Mouse (Mus musculus) forebrain, embryonic 16.5 days (tissue): ENCODE measurements at regions not wholly inside any gene's neighbourhood (a gene's known extent, or its start where the extent isn't known, plus 50 kb on each side); places are given as distances from the start of the nearest gene placed in this dataset.
"Not testable (repeated sequence)": the region's sequence is repeated elsewhere in the genome, so short reads cannot be mapped to it uniquely, and the experiment has no call there.

Experiments used
- ATAC-seq: fragments of 200-750 bp; cut with Nextera tagmentation; 2 replicates; pipeline ENCODE4 v1.8.0; 2017; ENCODE audit warnings: mild to moderate bottlenecking, moderate library complexity
- H3K27ac ChIP-seq: fragments of 300-500 bp; sonication (generic); 2 replicates; pipeline ENCODE4 v1.5.1; 2014; ENCODE audit warnings: low read length, control low read depth
- H3K27me3 ChIP-seq: fragments of 300-500 bp; sonication (generic); replicated peaks from 2 replicates; pipeline ENCODE4 v1.6.1; 2014; ENCODE audit warnings: low read length; ENCODE audit not compliant: control insufficient read depth, insufficient read depth
- H3K36me3 ChIP-seq: fragments of 300-500 bp; sonication (generic); 2 replicates; pipeline ENCODE4 v1.6.1; 2014; ENCODE audit not compliant: control insufficient read depth, insufficient read depth
- H3K4me1 ChIP-seq: fragments of 300-500 bp; sonication (generic); replicated peaks from 2 replicates; pipeline ENCODE4 v1.6.1; 2014; ENCODE audit warnings: low read length; ENCODE audit not compliant: control insufficient read depth, insufficient read depth
- H3K4me2 ChIP-seq: fragments of 300-500 bp; sonication (generic); 2 replicates; pipeline ENCODE4 v1.6.1; 2014; ENCODE audit warnings: mild to moderate bottlenecking, low read length, control low read depth
- H3K4me3 ChIP-seq: fragments of 300-500 bp; sonication (generic); replicated peaks from 2 replicates; pipeline ENCODE4 v1.5.1; 2014; ENCODE audit warnings: mild to moderate bottlenecking, low read length, control low read depth
- H3K9ac ChIP-seq: fragments of 300-500 bp; sonication (generic); replicated peaks from 2 replicates; pipeline ENCODE4 v1.6.1; 2014; ENCODE audit warnings: low read depth, low read length, control low read depth
- H3K9me3 ChIP-seq: fragments of 300-500 bp; sonication (generic); 2 replicates; pipeline ENCODE4 v1.6.1; 2016; ENCODE audit warnings: low read length; ENCODE audit not compliant: control insufficient read depth
- WGBS: fragments of 180-500 bp; shearing (Covaris S2); extraction: QIAGEN DNeasy Blood & Tissue Kit; methylation state at CpG from one replicate; pipeline ENCODE4 v1.1.7; 2014; 5-methylcytosine and 5-hydroxymethylcytosine counted together

GRCm38 (mm10) chr12:17852138-17852537 lies 161.5 kb downstream of the Hpcal1 start:
- H3K27ac ChIP-seq: not testable (repeated sequence)

GRCm38 (mm10) chr12:17872491-17872890 lies 181.8 kb downstream of the Hpcal1 start:
- H3K4me2 ChIP-seq, ATAC-seq, H3K27ac ChIP-seq, H3K9ac ChIP-seq, H3K4me3 ChIP-seq, H3K9me3 ChIP-seq, H3K36me3 ChIP-seq, H3K27me3 ChIP-seq, H3K4me1 ChIP-seq: not testable (repeated sequence)
- WGBS: 88% methylated on average over 6 of the region's 6 CpGs

More at GRCm38 (mm10) chr12:17852138-17852537, 161.5 kb downstream of the Hpcal1 start:
- H3K9me3 ChIP-seq, H3K9ac ChIP-seq, H3K4me3 ChIP-seq, H3K36me3 ChIP-seq, H3K4me1 ChIP-seq, H3K4me2 ChIP-seq, H3K27me3 ChIP-seq, ATAC-seq: not testable (repeated sequence)
- WGBS: 54% methylated on average over 3 of the region's 3 CpGs

GRCm38 (mm10) chr12:17881371-17882116 lies 190.9 kb downstream of the Hpcal1 start:
- H3K4me2 ChIP-seq: peak overlapping the region; percentile 59
- no peaks in the 10 kb centered on the region for H3K4me1 ChIP-seq
- no peaks in the 10 kb centered on the region for H3K27me3 ChIP-seq
- peak; percentile 99 for ATAC-seq
- H3K36me3 ChIP-seq: no peaks in the 10 kb centered on the region
- peaks cover 2% of the 10 kb centered on the region; the same call in 1 of the 2 replicates for H3K9me3 ChIP-seq
- under 1% methylated on average over 58 of the region's 59 CpGs for WGBS
- H3K4me3 ChIP-seq: peak overlapping the region; percentile 73
- H3K9ac ChIP-seq: peak overlapping the region; percentile 85
- peak overlapping the region; percentile 58 for H3K27ac ChIP-seq

GRCm38 (mm10) chr12:17882117-17883116 lies 191.8 kb downstream of the Hpcal1 start:
- H3K36me3 ChIP-seq, H3K9me3 ChIP-seq, ATAC-seq, H3K4me1 ChIP-seq, H3K27me3 ChIP-seq: not testable (repeated sequence)
- Histone ChIP-seq H3K4me2 (peak overlapping the region; percentile 59), H3K9ac (peak overlapping the region; percentile 85), H3K27ac (peak overlapping the region; percentile 58), H3K4me3 (peak overlapping the region; percentile 73)
- 2% methylated on average over 53 of the region's 65 CpGs for WGBS

- H3K27me3 ChIP-seq, H3K9ac ChIP-seq, H3K36me3 ChIP-seq, H3K4me3 ChIP-seq, H3K27ac ChIP-seq, H3K4me1 ChIP-seq, H3K4me2 ChIP-seq, ATAC-seq: not testable (repeated sequence)
- 96% methylated on average over 6 of the region's 6 CpGs for WGBS
- H3K9me3 ChIP-seq: peaks cover 19% of the 10 kb centered on the region
Measured at GRCm38 (mm10) chr12:17891663-17892310, 201.1 kb downstream of the Hpcal1 start.

GRCm38 (mm10) chr12:17913058-17913457 lies 222.4 kb downstream of the Hpcal1 start:
- WGBS: 97% methylated on average over 3 of the region's 3 CpGs
- H3K36me3 ChIP-seq, ATAC-seq, H3K4me3 ChIP-seq, H3K4me1 ChIP-seq, H3K27ac ChIP-seq, H3K9me3 ChIP-seq, H3K4me2 ChIP-seq, H3K9ac ChIP-seq, H3K27me3 ChIP-seq: not testable (repeated sequence)
